Mouse (Mus musculus) stomach, postnatal 0 days (tissue): ENCODE data around the gene Vgll3.

Experiments
- CTCF ChIP-seq: IDR thresholded peaks from 2 replicates; pipeline ENCODE4 v1.5.1; 2016; ENCODE audit warnings: antibody characterized with exemption, low read depth, mild to moderate bottlenecking, moderate library complexity
- EP300 ChIP-seq: optimal IDR thresholded peaks from 2 replicates; pipeline ENCODE3; 2016; ENCODE audit warnings: antibody characterized with exemption

- TF ChIP-seq CTCF (no peak), EP300 (no peak)
Measured at GRCm38 (mm10) chr16:65867927-65868326, 52.9 kb downstream of the Vgll3 start.
